Mouse (Mus musculus): Measurements from ENCODE around the gene Cep152. TPM values are rescaled to one million over a fixed set of nuclear protein-coding genes. Genes with fewer than 3 reads are reported as not detected.

Cep152 gene
- polyA plus RNA-seq (2014; fragmentation: Illumina TruSeq; extraction: RNeasy Lipid Tissue Mini Kit (QIAGEN cat#74804); ENCODE audit: low read depth, low replicate concordance) = 2.2 TPM

GRCm38 (mm10) chr2:125624837-125625351 is at the start of gene Cep152:
Cep152 (minus strand) TSS chr2:125625113.

GRCm38 (mm10) chr2:125672957-125673631 is 48.2 kb upstream of the Cep152 start, which contains the start of gene Eid1:
Eid1 (plus strand) TSS chr2:125673095.

Other genes with a start within 250 kb of the Cep152 start
- 0.14 TPM for gene Gm9913, start 120.0 kb downstream of the Cep152 start, polyA plus RNA-seq (2014; fragmentation: Illumina TruSeq; extraction: RNeasy Lipid Tissue Mini Kit (QIAGEN cat#74804); ENCODE audit: low read depth, low replicate concordance)
- gene Fbn1, start 117.1 kb downstream of the Cep152 start, polyA plus RNA-seq (2014; fragmentation: Illumina TruSeq; extraction: RNeasy Lipid Tissue Mini Kit (QIAGEN cat#74804); ENCODE audit: low read depth, low replicate concordance) = 34.5 TPM
- 105 TPM for gene Eid1, start 48.0 kb upstream of the Cep152 start, polyA plus RNA-seq (2014; fragmentation: Illumina TruSeq; extraction: RNeasy Lipid Tissue Mini Kit (QIAGEN cat#74804); ENCODE audit: low read depth, low replicate concordance)
- 16.7 TPM for gene Shc4, start 99.0 kb upstream of the Cep152 start, polyA plus RNA-seq (2014; fragmentation: Illumina TruSeq; extraction: RNeasy Lipid Tissue Mini Kit (QIAGEN cat#74804); ENCODE audit: low read depth, low replicate concordance)
- gene Secisbp2l, start 157.8 kb upstream of the Cep152 start, polyA plus RNA-seq (2014; fragmentation: Illumina TruSeq; extraction: RNeasy Lipid Tissue Mini Kit (QIAGEN cat#74804); ENCODE audit: low read depth, low replicate concordance) = 44.8 TPM
- gene Galk2, start 234.0 kb upstream of the Cep152 start, polyA plus RNA-seq (2014; fragmentation: Illumina TruSeq; extraction: RNeasy Lipid Tissue Mini Kit (QIAGEN cat#74804); ENCODE audit: low read depth, low replicate concordance) = 42.2 TPM
- gene Cops2, start 234.0 kb upstream of the Cep152 start, polyA plus RNA-seq (2014; fragmentation: Illumina TruSeq; extraction: RNeasy Lipid Tissue Mini Kit (QIAGEN cat#74804); ENCODE audit: low read depth, low replicate concordance) = 81.9 TPM